Mouse (Mus musculus): ENCODE data around the gene Vmn1r117. TPM values are rescaled to one million over a fixed set of nuclear protein-coding genes. Genes with fewer than 3 reads are reported as not detected.
"Not testable (repeated sequence)": the region's sequence is repeated elsewhere in the genome, so short reads cannot be mapped to it uniquely, and the experiment has no call there.

Vmn1r117 gene
- polyA plus RNA-seq (2015; fragmentation: Nextera tagmentation; extraction: Ambion mirVana): not detected in 2 replicates

- not testable (repeated sequence) for H3K27ac ChIP-seq (ENCODE audit: low read length)
Measured at GRCm38 (mm10) chr7:20884021-20884420, at the start of gene Vmn1r117. TSS of gene Vmn1r117 (minus strand) at chr7:20884121.

GRCm38 (mm10) chr7:20912247-20912646 is 28.3 kb upstream of the Vmn1r117 start, which contains the start of gene Vmn1r118:
TSS of gene Vmn1r118 (minus strand) at chr7:20912347.
- whole genome bisulfite sequencing: no CpG with 5 or more reads among the region's 2 CpGs
- H3K36me3 ChIP-seq (ENCODE audit: control insufficient read depth, insufficient read depth); H3K9ac ChIP-seq (ENCODE audit: low read length); H3K4me3 ChIP-seq (ENCODE audit: low read length); H3K4me1 ChIP-seq (ENCODE audit: control insufficient read depth, insufficient read depth, low read length); ATAC-seq (replicated peaks; ENCODE audit: extremely low read depth, insufficient read depth, low FRiP score); H3K27ac ChIP-seq (ENCODE audit: low read length); H3K27me3 ChIP-seq (ENCODE audit: control insufficient read depth, insufficient read depth, low read length); H3K9me3 ChIP-seq (replicated peaks; ENCODE audit: control insufficient read depth, low read length); H3K4me2 ChIP-seq (ENCODE audit: low read depth, low read length): not testable (repeated sequence)

More at GRCm38 (mm10) chr7:20884021-20884420, at the start of gene Vmn1r117:
- WGBS: no CpG with 5 or more reads among the region's 2 CpGs
- H3K27me3 ChIP-seq (ENCODE audit: control insufficient read depth, insufficient read depth, low read length); H3K4me2 ChIP-seq (ENCODE audit: low read depth, low read length); H3K4me1 ChIP-seq (ENCODE audit: control insufficient read depth, insufficient read depth, low read length); H3K9me3 ChIP-seq (replicated peaks; ENCODE audit: control insufficient read depth, low read length); H3K9ac ChIP-seq (ENCODE audit: low read length); ATAC-seq (replicated peaks; ENCODE audit: extremely low read depth, insufficient read depth, low FRiP score); H3K4me3 ChIP-seq (ENCODE audit: low read length); H3K36me3 ChIP-seq (ENCODE audit: control insufficient read depth, insufficient read depth): not testable (repeated sequence)

- H3K9me3 ChIP-seq (replicated peaks; ENCODE audit: control insufficient read depth, low read length); H3K27me3 ChIP-seq (ENCODE audit: control insufficient read depth, insufficient read depth, low read length); H3K4me1 ChIP-seq (ENCODE audit: control insufficient read depth, insufficient read depth, low read length); H3K4me3 ChIP-seq (ENCODE audit: low read length); H3K36me3 ChIP-seq (ENCODE audit: control insufficient read depth, insufficient read depth); H3K4me2 ChIP-seq (ENCODE audit: low read depth, low read length); H3K9ac ChIP-seq (ENCODE audit: low read length); ATAC-seq (replicated peaks; ENCODE audit: extremely low read depth, insufficient read depth, low FRiP score); H3K27ac ChIP-seq (ENCODE audit: low read length): not testable (repeated sequence)
- 51% methylated on average over 3 of the region's 3 CpGs for WGBS
Measured at GRCm38 (mm10) chr7:20871956-20872355, 12.0 kb downstream of the Vmn1r117 start, which contains the start of gene Vmn1r116. TSS of gene Vmn1r116 (plus strand) at chr7:20872256.

GRCm38 (mm10) chr7:20844885-20845284 is 39.0 kb downstream of the Vmn1r117 start, which contains the start of gene Vmn1r115:
TSS of gene Vmn1r115 (minus strand) at chr7:20844985.
- not testable (repeated sequence) for H3K36me3 ChIP-seq (ENCODE audit: control insufficient read depth, insufficient read depth); H3K27me3 ChIP-seq (ENCODE audit: control insufficient read depth, insufficient read depth, low read length); H3K9me3 ChIP-seq (replicated peaks; ENCODE audit: control insufficient read depth, low read length); H3K4me3 ChIP-seq (ENCODE audit: low read length); H3K4me2 ChIP-seq (ENCODE audit: low read depth, low read length); H3K27ac ChIP-seq (ENCODE audit: low read length); H3K4me1 ChIP-seq (ENCODE audit: control insufficient read depth, insufficient read depth, low read length); H3K9ac ChIP-seq (ENCODE audit: low read length); ATAC-seq (replicated peaks; ENCODE audit: extremely low read depth, insufficient read depth, low FRiP score)
- 75% methylated on average over 1 of the region's 3 CpGs for WGBS

Other genes starting within 250 kb of the Vmn1r117 start
- not detected in 2 replicates for gene Vmn1r107, start 215.2 kb downstream of the Vmn1r117 start, polyA plus RNA-seq (2015; fragmentation: Nextera tagmentation; extraction: Ambion mirVana)
- gene Vmn1r111, start 180.9 kb downstream of the Vmn1r117 start, polyA plus RNA-seq (2015; fragmentation: Nextera tagmentation; extraction: Ambion mirVana): not detected in 2 replicates
- not detected in 2 replicates for gene Gm10668, start 153.5 kb downstream of the Vmn1r117 start, polyA plus RNA-seq (2015; fragmentation: Nextera tagmentation; extraction: Ambion mirVana)
- not detected in 2 replicates for gene Vmn1r112, start 112.9 kb downstream of the Vmn1r117 start, polyA plus RNA-seq (2015; fragmentation: Nextera tagmentation; extraction: Ambion mirVana)
- gene Vmn1r113, start 96.8 kb downstream of the Vmn1r117 start, polyA plus RNA-seq (2015; fragmentation: Nextera tagmentation; extraction: Ambion mirVana): not detected in 2 replicates
- gene Vmn1r114, start 71.9 kb downstream of the Vmn1r117 start, polyA plus RNA-seq (2015; fragmentation: Nextera tagmentation; extraction: Ambion mirVana): not detected in 2 replicates
- not detected in 2 replicates for gene Vmn1r115, start 39.1 kb downstream of the Vmn1r117 start, polyA plus RNA-seq (2015; fragmentation: Nextera tagmentation; extraction: Ambion mirVana)
- not detected in 2 replicates for gene Vmn1r116, start 11.9 kb downstream of the Vmn1r117 start, polyA plus RNA-seq (2015; fragmentation: Nextera tagmentation; extraction: Ambion mirVana)
- not detected in 2 replicates for gene Vmn1r118, start 28.2 kb upstream of the Vmn1r117 start, polyA plus RNA-seq (2015; fragmentation: Nextera tagmentation; extraction: Ambion mirVana)
- not detected in 2 replicates for gene Vmn1r119, start 128.3 kb upstream of the Vmn1r117 start, polyA plus RNA-seq (2015; fragmentation: Nextera tagmentation; extraction: Ambion mirVana)
- gene Vmn1r120, start 169.7 kb upstream of the Vmn1r117 start, polyA plus RNA-seq (2015; fragmentation: Nextera tagmentation; extraction: Ambion mirVana): not detected in 2 replicates
- not detected in 2 replicates for gene Vmn1r121, start 214.4 kb upstream of the Vmn1r117 start, polyA plus RNA-seq (2015; fragmentation: Nextera tagmentation; extraction: Ambion mirVana)